Mouse (Mus musculus): ENCODE measurements around the gene C2cd2. TPM values are rescaled to one million over a fixed set of nuclear protein-coding genes. Genes with fewer than 3 reads are reported as not detected.

Gene C2cd2
- polyA plus RNA-seq, 1 experiment from 2014 or later = 23.4 TPM

DNA sequence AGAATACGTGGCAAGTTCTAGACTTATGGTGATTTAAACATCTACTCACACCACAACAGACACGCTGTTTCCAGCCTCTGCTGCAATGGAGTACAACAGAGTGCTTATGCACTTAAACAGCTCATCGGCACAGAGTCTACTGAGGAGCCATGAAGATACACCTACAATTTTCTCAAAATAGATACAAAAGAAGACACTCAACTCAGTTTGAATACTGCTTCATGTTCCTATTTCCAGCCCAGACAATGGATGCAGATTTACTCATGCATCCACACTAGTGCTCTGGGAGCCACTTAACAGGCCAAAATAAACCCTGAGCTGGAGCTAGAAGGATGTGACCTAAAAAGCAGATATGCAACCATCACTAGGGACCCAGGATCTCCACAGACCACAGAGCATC, 153.5 kb downstream of the C2cd2 start:
- 91% methylated on average over 3 of the region's 3 CpGs for WGBS

DNA sequence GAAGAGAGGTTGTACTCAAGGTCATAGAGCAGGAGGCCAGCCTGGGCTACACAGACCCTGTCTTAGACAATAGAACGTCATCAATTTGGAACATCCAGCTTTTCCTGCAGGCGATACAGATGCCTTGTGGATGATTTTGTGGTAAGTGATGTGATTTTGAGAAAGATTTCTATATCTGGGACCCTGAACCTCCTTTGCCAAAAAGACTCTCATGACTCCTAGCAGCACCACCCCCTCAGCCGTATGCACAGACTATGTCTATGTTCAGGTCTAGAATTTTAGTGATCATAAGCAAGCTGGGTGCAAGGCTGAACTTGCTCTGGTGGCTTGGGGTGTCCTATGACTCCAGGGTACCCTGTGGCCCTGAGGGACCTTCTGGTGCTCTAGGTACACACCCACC, 156.8 kb downstream of the C2cd2 start:
- Histone ChIP-seq H3K4me2 (replicated peaks) (no peak overlapping the region), H3K27ac (replicated peaks) (no peak overlapping the region), H3K4me3 (replicated peaks) (no peak overlapping the region), H3K36me3 (peaks cover 77% of the 10 kb centered on the region), H3K4me1 (no peaks in the 10 kb centered on the region), H3K27me3 (no peaks in the 10 kb centered on the region), H3K9me3 (replicated peaks) (no peaks in the 10 kb centered on the region), H3K9ac (no peak overlapping the region)
- 90% methylated on average over 3 of the region's 3 CpGs for WGBS
- ATAC-seq (ENCODE audit: insufficient number of reproducible peaks, low FRiP score, low TSS enrichment, low read depth) = no peak

More for the DNA sequence above, 153.5 kb downstream of the C2cd2 start:
- no peak overlapping the region for H3K4me3 ChIP-seq (replicated peaks)
- no peak for ATAC-seq (ENCODE audit: insufficient number of reproducible peaks, low FRiP score, low TSS enrichment, low read depth)
- H3K4me1 ChIP-seq = no peaks in the 10 kb centered on the region
- H3K27me3 ChIP-seq = no peaks in the 10 kb centered on the region
- no peak overlapping the region for H3K27ac ChIP-seq (replicated peaks)
- no peak overlapping the region for H3K9ac ChIP-seq
- H3K4me2 ChIP-seq (replicated peaks) = no peak overlapping the region
- H3K36me3 ChIP-seq = peaks cover 92% of the 10 kb centered on the region
- H3K9me3 ChIP-seq (replicated peaks) = no peaks in the 10 kb centered on the region

Small RNAs within 50 kb of the gene (microRNA-seq; reads per million reads assigned to microRNA genes)
- gene Mir6964 (ENCODE audit: borderline number of aligned reads) = not detected

Other genes with a start within 250 kb of the C2cd2 start
- 26.8 and 29.1 TPM in 2 replicates for gene Ripk4, start 198.8 kb downstream of the C2cd2 start, polyA plus RNA-seq (2015; fragmentation: Nextera tagmentation; extraction: Ambion mirVana)
- gene Prdm15, start 110.7 kb downstream of the C2cd2 start, polyA plus RNA-seq (2015; fragmentation: Nextera tagmentation; extraction: Ambion mirVana) = 9.7 and 10.9 TPM in 2 replicates
- 14.3 and 15.0 TPM in 2 replicates for gene Zbtb21, start within 50 bp of the C2cd2 start, polyA plus RNA-seq (2015; fragmentation: Nextera tagmentation; extraction: Ambion mirVana)
- 24.2 and 24.7 TPM in 2 replicates for gene B230307C23Rik, start 34.7 kb upstream of the C2cd2 start, polyA plus RNA-seq (2015; fragmentation: Nextera tagmentation; extraction: Ambion mirVana)
- gene A630089N07Rik, start 119.9 kb upstream of the C2cd2 start, polyA plus RNA-seq (2015; fragmentation: Nextera tagmentation; extraction: Ambion mirVana) = 15.2 and 17.6 TPM in 2 replicates

All from embryonic facial prominence, embryonic 15.5 days (tissue).